Mouse (Mus musculus) kidney, postnatal 36 days (tissue): Measurements from ENCODE around the gene Gm11444.

Experiments used
- DNase-seq, 2 experiments: peaks; one replicate each; pipeline ENCODE4 v3.0.0; 2021 to 2022; ENCODE audit warnings: mixed read lengths in 2 of 2

The Gm11444 gene

DNA sequence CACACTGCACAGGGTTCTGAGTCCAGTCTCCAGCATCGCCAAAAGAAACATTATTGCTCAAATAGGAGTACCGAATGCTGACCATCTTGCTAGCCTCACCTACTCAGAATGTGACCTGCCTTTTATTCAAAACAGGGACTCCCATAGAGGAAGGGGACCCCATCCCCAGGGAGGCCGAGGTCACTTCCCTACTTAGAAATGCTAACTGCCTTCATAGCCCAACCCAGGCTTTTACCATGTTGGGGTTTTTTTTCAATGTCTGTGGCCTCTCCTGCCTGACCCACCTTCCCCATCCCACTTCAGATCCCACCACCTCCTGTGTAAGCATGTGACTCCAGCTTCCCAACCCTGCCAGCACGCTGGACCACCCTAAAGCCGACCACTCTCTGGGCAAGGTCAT, 38.5 kb downstream of the Gm11444 start:
- no peak for DNase-seq

GRCm38 (mm10) chr11:85811229-85811628, 38.9 kb downstream of the Gm11444 start:
- DNase-seq, result peak in 1 of 2 experiments; percentile 2

- DNase-seq, result peak in 1 of 2 experiments; percentile 52
Observed at GRCm38 (mm10) chr11:85807353-85807752, 42.8 kb downstream of the Gm11444 start.

GRCm38 (mm10) chr11:85805779-85806178, 44.4 kb downstream of the Gm11444 start:
- DNase-seq, result no peak

DNA sequence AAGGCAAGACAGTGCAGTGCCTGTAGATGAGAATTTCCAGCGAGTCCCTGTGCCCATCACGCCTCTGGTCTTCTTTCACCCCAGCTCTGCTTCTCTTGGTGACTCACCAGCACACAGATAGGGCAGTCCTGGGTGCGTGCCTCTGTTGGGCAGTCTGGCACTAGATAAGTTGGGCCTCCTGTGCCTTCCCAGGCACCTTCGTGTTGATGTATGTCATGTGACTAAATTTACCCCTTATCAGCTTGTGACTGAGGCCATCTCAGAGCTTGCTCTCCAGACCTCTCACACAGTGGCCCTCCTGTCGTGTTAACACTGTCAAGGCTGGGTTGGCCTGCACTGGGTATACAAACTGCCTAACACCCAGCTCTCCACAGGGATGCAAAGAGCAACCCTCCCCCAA, 46.1 kb downstream of the Gm11444 start:
- no peak for DNase-seq

GRCm38 (mm10) chr11:85800380-85800779, 49.8 kb downstream of the Gm11444 start:
- peak; percentile 48 to 60 for DNase-seq

DNA sequence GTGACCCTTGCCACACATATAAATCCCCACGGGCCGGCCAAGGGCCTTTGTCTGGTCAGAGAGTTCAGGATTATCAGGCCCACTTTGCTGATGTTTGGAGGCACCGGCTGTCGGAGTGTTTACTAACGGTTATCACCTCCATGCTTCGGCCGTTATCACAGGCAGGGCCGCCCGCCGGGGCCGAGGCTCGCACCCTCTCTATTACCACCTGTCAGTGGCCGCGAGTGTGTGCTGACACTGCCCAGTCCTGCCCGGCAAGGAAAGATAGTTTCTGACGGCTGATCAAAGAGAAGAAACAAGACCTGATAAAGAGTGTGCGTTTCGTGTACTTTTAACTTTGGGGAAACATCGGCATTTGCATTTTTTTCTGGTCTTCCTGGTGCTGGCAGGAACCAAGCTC, 50.3 kb downstream of the Gm11444 start:
- no peak for DNase-seq

- no peak for DNase-seq
Observed at GRCm38 (mm10) chr11:85799456-85799855, 50.7 kb downstream of the Gm11444 start.
